Comparison of ENCODE assay signal across 8 mouse cellular contexts in the genomic region with DNA sequence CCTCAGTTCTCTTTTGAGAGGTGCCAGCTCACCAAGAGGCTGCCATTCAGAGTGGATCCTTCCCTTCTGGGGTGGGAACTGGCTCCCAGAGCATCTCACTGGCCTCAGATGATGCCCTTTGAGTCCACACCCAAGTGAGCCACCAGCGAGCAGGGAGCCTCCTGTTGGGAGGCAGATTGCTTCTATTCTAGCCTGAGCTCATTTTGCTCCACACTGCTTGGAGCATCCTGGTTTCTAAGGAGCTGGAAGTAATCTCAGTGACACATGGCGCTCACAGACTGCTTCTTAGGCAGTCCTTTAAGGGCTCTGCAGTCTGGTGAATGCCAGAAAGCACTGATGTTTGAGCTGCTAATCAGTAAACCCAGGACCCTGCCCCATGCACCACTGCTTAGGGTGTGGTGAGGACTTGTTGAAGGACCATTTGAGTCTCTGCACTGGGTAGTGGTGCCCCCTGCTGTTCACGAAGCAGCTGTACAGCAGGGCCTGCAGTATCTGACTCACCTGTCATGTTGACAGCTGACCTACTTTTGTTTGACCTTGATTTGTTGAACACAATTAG. TPM values are rescaled to one million over a fixed set of nuclear protein-coding genes. Genes with fewer than 3 reads are reported as not detected.
DNase-seq lines count a peak whose midpoint lies in the region; ATAC-seq lines count a peak whose summit lies in the region.

No protein-coding gene starts in this region.

- no peaks in the 10 kb centered on the region; the same call in 1 of the 2 replicates for H3K4me1 ChIP-seq in liver, embryonic 16.5 days (ENCODE audit: control insufficient read depth, low read depth, low read length)
- peaks cover 31% of the 10 kb centered on the region; the same call in 1 of the 2 replicates for H3K4me1 ChIP-seq in neural tube, embryonic 14.5 days (ENCODE audit: control insufficient read depth, insufficient read depth, low read length)

- no peak overlapping the region for H3K4me3 ChIP-seq in liver, embryonic 16.5 days (ENCODE audit: low read depth, low read length)
- H3K4me3 ChIP-seq in neural tube, embryonic 14.5 days (ENCODE audit: low read depth, low read length): no peak overlapping the region

- no peaks in the 10 kb centered on the region for H3K36me3 ChIP-seq in liver, embryonic 16.5 days (ENCODE audit: control insufficient read depth, insufficient read depth)
- H3K36me3 ChIP-seq in neural tube, embryonic 14.5 days (ENCODE audit: control insufficient read depth, insufficient read depth, low read length): no peaks in the 10 kb centered on the region

- H3K9me3 ChIP-seq in liver, embryonic 16.5 days (replicated peaks; ENCODE audit: control insufficient read depth, low read length): no peaks in the 10 kb centered on the region
- no peaks in the 10 kb centered on the region for H3K9me3 ChIP-seq in neural tube, embryonic 14.5 days (ENCODE audit: control insufficient read depth, low read length)

- H3K4me2 ChIP-seq in liver, embryonic 16.5 days (ENCODE audit: low read depth, low read length): no peak overlapping the region
- H3K4me2 ChIP-seq in neural tube, embryonic 14.5 days (ENCODE audit: low read depth, low read length): no peak overlapping the region

- DNase-seq in urinary bladder, postnatal 25 days (ENCODE audit: low spot score): peak; percentile 56
- no peak for DNase-seq in urinary bladder, postnatal 10 days (ENCODE audit: low spot score)
- peak; percentile 52 for DNase-seq in cerebellum, adult 8-10 months
- DNase-seq in gastrocnemius, postnatal 10 days: peak; percentile 51
- DNase-seq in frontal cortex, postnatal 14 days (ENCODE audit: low spot score in 2 of 2): no peak

- no peaks in the 10 kb centered on the region for H3K27me3 ChIP-seq in liver, embryonic 16.5 days (ENCODE audit: control insufficient read depth, insufficient read depth, low read depth, low read length)
- no peaks in the 10 kb centered on the region for H3K27me3 ChIP-seq in neural tube, embryonic 14.5 days (ENCODE audit: control insufficient read depth, insufficient read depth, low read length)

- no peak overlapping the region for H3K27ac ChIP-seq in liver, embryonic 16.5 days (ENCODE audit: low read length)
- H3K27ac ChIP-seq in neural tube, embryonic 14.5 days (ENCODE audit: low read depth, low read length): peak overlapping the region; percentile 56

- ATAC-seq in inflammation-experienced regulatory T-cells, adult 6 months: peak; percentile 79
- ATAC-seq in liver, embryonic 16.5 days (ENCODE audit: low read depth): peak; percentile 54; the same call in 1 of the 2 replicates
- ATAC-seq in neural tube, embryonic 14.5 days (ENCODE audit: low read depth): 0 out of 2 replicates have a peak, but pooled peaks have one; percentile 63

- no peak overlapping the region for H3K9ac ChIP-seq in liver, embryonic 16.5 days (ENCODE audit: low read depth, low read length)
- H3K9ac ChIP-seq in neural tube, embryonic 14.5 days (replicated peaks; ENCODE audit: low read depth, low read length): no peak overlapping the region

- 36% methylated on average over 3 of the region's 3 CpGs for WGBS in liver, embryonic 16.5 days (ENCODE audit: insufficient replicate concordance)
- WGBS in neural tube, embryonic 14.5 days: 48% methylated on average over 3 of the region's 3 CpGs

RNA-seq across cellular contexts. Expression of gene Arntl, which starts 43.2 kb away (rescaled TPM):
- total RNA-seq in gastrocnemius, postnatal 10 days (2021): 10 to 100 TPM in 1 of 2 experiments, 1 to 10 TPM in 1; 9.4 to 11.4 TPM
- 10 to 100 TPM; 20.7 to 36.9 (median 30.1) TPM for polyA plus RNA-seq in inflammation-experienced regulatory T-cells, adult 6 months (2017; shearing (Covaris generic))
- polyA plus RNA-seq in liver, embryonic 16.5 days (2015; fragmentation: Nextera tagmentation; extraction: Ambion mirVana): 8.4 and 9.7 TPM in 2 replicates
- polyA plus RNA-seq in neural tube, embryonic 14.5 days (2014; fragmentation: Nextera tagmentation; extraction: Ambion mirVana): 15.1 and 15.7 TPM in 2 replicates

Comparison
In these comparisons a context has a peak if more than half of its experiments do, and no peak if none do; other contexts are left out.
1. DNase-seq: peak in urinary bladder, postnatal 25 days (single experiment), cerebellum, adult 8-10 months (single experiment) and gastrocnemius, postnatal 10 days (single experiment); none in urinary bladder, postnatal 10 days (single experiment) and frontal cortex, postnatal 14 days (0 of 2).
2. Peak in every context shown above with its lines, with median percentiles within 50 percentile points of each other: ATAC-seq.